Mouse (Mus musculus): ENCODE data around the gene Cxcl12. TPM values are rescaled to one million over a fixed set of nuclear protein-coding genes. Genes with fewer than 3 reads are reported as not detected.

Cxcl12 gene
- total RNA-seq, 2 experiments from 2014 or later: 41.7 to 45.2 TPM

DNA sequence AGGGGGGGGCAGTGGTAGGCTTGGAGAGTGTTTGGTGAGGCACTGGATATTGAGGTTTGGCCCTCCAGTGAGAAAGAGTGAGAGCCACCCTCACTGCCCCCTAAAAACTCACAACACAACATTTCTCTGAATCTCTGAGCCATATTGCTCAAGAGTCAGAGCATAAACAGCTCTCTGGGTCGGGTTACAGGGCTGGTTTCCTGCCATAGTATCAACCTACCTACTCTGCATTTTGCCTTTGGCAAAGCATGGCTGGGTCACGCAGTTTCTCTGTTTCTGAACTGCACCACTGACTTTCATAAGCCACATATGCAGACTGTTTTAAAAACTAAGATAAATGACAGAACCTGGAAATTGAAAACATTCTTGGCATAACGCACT is 51.0 kb downstream of the Cxcl12 start:
- no peak for DNase-seq (ENCODE audit: low spot score in 2 of 2)

GRCm38 (mm10) chr6:117219911-117220481 is 51.7 kb downstream of the Cxcl12 start:
- no peak for DNase-seq (ENCODE audit: low spot score in 2 of 2)

DNA sequence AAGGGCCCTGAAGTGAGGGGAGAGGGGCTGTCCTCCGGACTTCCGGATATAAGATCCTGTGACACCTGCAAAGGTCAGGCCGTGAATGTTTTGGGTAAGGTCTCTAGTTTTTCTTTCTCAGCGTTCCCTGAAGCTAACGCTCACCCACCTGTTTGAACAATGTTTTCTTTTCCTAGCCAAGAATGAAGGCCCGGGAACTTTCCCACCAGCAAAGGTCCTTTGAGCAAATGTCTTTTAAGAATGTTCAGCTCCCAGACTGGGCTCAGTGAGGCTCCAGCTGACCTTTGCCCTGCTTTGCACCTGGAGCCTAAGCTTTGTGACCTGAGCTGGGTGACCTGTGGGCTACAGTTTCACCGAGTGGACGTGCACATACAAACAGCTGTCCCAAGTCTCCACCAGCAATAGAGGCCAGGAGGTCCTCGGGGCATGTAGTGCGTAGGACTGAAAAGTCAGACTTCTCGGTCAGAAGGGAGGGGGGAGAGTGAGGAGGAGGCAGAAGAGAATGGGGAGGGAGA is 52.6 kb downstream of the Cxcl12 start:
- DNase-seq (ENCODE audit: low spot score in 2 of 2): no peak
